Mouse (Mus musculus) testis, postnatal 10 days (tissue): ENCODE measurements around the gene Smad1.
A peak's percentile ranks its signal among the peaks of the same experiment; 100 is the strongest.
"Not testable (repeated sequence)": the region's sequence is repeated elsewhere in the genome, so short reads cannot be mapped to it uniquely, and the experiment has no call there.

Source experiments
- DNase-seq: peaks from one replicate; pipeline ENCODE4 v3.0.0; 2021; ENCODE audit warnings: low spot score

The Smad1 gene

GRCm38 (mm10) chr8:79398994-79399650, at the start of gene Smad1:
TSS of gene Smad1 (minus strand) at chr8:79399518.
- peak; percentile 93 for DNase-seq

DNA sequence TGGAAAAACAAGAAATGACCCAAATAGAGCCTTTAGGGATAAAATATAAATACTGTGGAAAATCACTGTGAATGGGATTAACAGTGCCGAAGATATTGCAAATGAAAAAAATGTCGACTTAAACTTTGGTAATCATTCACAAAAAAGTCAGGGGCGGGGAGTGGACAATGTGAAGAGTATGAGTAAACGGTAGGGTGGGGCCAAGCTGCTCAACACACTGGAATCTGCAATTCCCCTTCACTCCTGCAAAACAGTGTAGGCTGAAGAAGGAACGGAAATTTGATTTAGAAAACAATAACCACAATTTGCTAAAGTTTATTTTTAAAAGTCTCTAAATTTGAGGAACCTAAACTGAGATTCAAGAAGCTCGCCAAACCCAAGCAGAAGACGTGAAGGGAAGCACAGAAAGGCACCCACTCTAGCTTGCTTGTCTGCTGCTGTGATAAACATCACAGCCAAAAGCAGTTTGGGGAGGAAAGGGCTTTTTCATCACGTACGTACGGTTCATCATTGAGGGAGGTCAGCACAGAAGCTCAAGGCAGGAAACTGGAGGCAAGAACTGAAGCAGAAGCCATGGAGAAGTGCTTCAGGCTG, 48.0 kb upstream of the Smad1 start:
- no peak for DNase-seq

GRCm38 (mm10) chr8:79443460-79444098, 44.3 kb upstream of the Smad1 start:
- no peak for DNase-seq

- DNase-seq = no peak
Observed at GRCm38 (mm10) chr8:79433953-79434500, 34.7 kb upstream of the Smad1 start.

DNA sequence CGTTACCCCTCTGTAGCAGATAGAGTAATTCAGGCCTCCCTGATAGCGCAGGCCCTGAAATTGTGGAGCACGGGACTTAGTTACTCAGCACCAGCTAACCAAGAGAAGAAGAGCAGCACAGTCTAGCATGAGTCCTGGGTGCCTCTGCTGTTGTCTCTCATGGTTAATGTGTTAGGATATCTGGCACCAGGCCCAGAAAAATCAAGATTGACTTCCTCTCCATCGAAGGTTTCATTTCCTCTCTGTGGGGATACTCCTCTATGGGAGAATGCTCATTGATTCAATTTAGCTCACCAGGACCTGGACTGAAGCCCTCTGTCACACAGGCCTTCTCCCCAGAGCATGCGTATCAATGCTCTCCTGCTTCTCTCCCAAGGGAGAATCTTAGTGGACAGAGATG, 15.6 kb upstream of the Smad1 start:
- no peak for DNase-seq

DNA sequence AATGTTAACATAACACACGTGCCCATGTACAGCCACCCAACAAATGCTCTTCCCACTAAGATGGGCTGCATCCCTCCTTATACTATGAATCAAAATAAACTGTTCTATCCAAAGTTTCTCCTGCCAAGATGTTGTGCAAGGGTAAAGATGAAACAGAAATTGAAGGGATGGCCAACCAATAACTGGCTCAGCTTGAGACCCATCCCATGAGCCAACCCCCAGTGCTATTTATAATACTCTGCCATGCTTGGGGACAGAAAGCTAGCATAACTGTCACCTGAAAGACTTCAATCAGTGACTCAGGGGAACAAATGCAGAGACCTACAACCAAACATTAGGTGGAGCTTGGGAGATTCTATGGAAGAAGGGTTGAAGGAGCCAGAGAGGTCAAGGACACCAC, 11.2 kb upstream of the Smad1 start:
- no peak for DNase-seq

DNA sequence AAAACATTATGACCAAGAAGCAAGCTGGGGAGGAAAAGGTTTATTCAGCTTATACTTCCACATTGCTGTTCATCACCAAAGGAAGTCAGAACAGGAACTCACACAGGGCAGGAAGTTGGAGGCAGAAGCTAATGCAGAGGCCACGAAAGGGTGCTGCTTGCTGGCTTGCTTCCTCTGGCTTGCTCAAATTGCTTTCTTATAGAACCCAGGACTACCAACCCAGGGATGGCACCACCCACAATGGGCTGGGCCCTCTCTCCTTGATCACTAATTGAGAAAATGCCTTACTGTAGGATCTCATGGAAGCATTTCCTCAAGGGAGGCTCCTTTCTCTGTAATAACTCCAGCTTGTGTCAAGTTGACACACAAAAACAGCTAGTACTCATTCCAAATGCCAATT, 8.0 kb upstream of the Smad1 start:
- not testable (repeated sequence) for DNase-seq

DNA sequence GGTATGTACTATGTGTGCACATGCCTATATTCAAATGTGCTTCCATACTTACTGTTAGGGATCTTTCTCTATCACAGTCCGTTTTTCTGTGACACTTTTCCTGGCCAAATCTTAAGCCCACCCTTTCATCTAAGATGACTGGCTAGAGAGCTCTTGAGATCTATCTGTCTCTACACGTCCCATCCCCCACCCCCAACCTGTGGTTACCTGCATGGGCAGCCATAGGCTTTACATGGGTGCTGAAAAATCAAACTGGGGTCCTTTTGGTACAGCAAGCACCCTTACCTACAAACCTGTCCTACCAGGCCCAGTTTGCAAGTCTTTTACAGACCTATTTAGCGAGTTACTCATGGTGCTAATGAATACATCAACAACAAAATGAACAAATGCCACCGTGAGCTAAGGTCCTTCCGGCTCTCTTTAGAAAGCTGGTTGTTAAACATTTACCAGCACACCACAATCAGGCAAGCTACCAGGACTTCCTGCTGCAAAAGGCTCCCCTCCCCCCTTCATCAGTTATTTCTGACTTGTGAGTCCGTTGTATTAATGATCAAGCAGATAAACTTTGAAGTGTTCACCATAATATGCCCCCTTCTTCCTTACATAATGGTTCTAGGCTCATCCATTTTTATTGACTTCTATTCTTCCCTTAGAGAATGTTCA, 5.7 kb upstream of the Smad1 start:
- DNase-seq = no peak

DNA sequence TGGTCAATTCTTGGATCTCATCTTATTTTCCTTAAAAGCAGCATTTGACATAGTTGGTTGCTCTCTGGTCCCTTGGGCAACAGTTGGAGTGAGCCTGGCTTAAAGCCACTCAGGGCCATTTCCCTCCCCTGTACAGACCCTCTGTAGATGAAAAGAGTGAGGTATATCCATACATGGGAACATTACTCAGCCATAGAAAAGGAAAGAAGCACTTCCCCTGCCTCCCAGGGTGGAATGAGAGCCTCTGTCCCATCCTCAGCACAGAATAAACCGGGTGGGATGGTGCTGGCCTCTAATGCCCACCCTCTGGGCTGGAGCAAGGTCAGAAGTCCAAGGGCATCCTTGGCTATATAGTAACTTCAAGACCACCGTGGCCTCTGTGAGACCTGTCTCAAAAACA, 1.4 kb upstream of the Smad1 start:
- peak; percentile 31 for DNase-seq

GRCm38 (mm10) chr8:79398251-79398981, 902 bp downstream of the Smad1 start:
- peak; percentile 57 for DNase-seq

DNA sequence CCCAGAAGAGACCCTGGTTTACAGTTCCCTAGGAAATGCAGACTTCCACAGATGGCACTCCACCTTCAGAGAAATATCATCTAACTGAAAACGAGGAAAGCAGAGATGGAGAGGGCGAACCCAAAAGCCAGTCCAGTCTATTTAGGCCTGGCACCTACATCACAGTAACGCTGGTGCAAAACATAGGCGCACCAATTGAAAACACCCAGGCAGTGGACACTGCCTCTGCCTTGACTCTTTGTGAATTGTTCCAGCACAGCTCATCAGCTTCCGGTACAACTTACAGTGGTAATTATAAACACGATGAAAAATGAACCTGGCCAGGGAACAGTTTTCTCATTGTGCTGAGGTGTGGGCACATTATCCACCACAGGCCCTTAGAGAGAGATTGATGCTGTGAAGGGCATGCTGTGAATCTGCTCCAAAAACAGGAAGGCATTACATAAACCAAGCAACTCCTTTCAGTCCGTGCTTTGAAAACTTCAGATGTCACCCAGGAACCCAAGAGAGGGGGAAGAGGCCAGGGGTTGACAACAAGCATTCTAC, 1.5 kb downstream of the Smad1 start:
- DNase-seq = no peak

- DNase-seq = no peak
Observed at GRCm38 (mm10) chr8:79396911-79397310, 2.4 kb downstream of the Smad1 start.

- DNase-seq = no peak
Observed at GRCm38 (mm10) chr8:79394009-79394408, 5.3 kb downstream of the Smad1 start.

DNA sequence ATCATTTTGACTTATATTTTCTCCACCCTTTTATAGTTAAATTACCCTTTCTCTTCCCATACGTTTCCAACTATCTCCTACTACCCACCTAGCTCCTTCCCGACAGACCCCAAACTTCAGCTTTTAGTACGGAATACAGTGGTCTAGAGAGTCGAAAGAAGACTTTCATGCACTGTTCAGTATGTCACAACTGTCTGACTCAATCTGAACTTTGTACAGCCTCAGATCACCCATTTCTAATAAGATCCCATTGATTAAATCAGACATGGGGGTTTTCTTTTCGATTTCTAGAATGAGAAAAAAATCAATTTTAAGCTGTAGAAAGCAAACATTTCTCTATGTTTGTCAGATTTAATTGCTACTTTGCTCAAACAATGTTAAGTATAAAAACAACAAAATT, 6.1 kb downstream of the Smad1 start:
- DNase-seq = no peak

GRCm38 (mm10) chr8:79392649-79393048, 6.7 kb downstream of the Smad1 start:
- DNase-seq = no peak

DNA sequence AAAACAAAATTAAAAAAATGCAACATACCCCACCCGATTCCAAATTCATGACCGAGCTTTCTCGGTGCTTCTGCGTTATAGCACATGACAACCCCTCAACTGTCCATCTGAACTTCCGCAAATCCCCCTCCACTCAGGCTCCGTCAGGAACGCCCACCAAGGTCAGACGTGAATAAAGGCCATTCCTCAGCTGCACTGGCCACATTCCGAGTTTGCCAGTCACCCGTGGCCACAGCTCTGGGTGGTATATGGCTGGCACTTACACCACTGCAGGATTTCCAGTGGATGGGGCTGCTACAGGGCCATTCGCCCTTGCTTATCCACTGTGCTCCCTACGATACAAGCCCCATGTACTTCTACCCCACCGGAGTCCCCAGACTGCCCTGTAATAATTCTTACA, 7.9 kb downstream of the Smad1 start:
- DNase-seq = no peak

- no peak for DNase-seq
Observed at GRCm38 (mm10) chr8:79389074-79389786, 10.1 kb downstream of the Smad1 start.

- DNase-seq = no peak
Observed at GRCm38 (mm10) chr8:79386831-79387230, 12.5 kb downstream of the Smad1 start.

GRCm38 (mm10) chr8:79386358-79386757, 13.0 kb downstream of the Smad1 start:
- DNase-seq = peak; percentile 55

DNA sequence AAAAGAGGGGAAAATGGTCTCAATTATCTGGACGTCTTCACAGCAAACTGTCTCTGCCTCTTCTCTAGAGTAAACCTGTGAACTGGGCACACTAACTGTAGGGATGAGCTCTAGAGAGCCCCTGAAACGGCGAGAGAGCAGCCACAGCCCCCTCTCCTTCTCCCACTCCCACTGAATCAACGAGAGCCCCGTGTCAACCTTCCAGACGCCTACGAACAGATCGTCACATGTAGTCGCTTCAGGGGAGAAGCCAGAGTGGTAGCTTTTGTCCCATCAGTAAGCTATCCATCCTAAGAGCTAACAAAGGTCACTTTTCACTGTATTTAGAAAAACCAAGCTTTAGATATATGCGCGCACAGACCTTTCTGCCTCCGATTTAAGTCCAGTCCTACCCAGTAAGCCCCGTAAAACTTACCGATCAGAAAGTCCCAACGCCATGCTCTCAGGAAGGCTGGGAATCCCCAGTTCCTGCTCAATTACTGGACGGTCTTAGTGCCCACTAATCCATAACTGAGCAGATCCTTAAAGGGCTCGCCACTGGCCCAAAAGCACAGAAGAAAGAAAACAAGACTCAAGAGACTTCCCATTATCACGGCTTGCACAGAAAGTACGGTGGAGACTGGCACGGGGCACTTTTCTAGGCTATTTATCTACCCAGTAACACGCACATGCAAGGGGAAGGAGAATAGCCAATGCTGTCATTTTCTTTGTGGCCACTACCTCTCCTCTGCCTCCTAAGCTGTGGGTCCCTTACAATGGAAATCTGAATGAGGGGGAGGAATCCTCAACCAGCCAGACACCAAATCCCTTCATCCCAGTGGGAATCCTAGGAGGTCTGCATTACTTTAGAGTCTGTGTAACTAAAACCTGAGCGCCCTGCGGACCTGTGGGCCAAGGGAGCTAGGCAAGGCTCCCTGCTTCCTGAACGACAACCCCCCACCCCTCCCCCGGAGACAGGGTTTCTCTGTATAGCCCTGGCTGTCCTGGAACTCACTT, 14.7 kb downstream of the Smad1 start:
- DNase-seq = peak; percentile 37
